In genomic region chr1:129675878-129676277, GRCm38 (mm10) we compare ENCODE assay signal across 24 mouse cellular contexts.
"Had no signal": no experiment of that assay in that cellular context is flagged by ENCODE, and none has a peak within 500 bp of the region (broad histone marks: within the 10 kb centered on the region; RNA-seq: fewer than 3 reads in every experiment).

No protein-coding gene starts in this region.

- ATAC-seq: intestine, embryonic 15.5 days; liver, embryonic 12.5 days; midbrain, embryonic 16.5 days had no signal

- H3K9me3 ChIP-seq: intestine, embryonic 15.5 days; limb, embryonic 10.5 days; limb, embryonic 13.5 days; liver, embryonic 12.5 days; liver, embryonic 15.5 days; lung, embryonic 15.5 days; megakaryocyte, embryonic 14.5 days; midbrain, embryonic 12.5 days; neural tube, embryonic 13.5 days; stomach, embryonic 15.5 days had no signal

- H3K4me1 ChIP-seq: intestine, embryonic 15.5 days; limb, embryonic 10.5 days; limb, embryonic 13.5 days; liver, embryonic 12.5 days; liver, embryonic 15.5 days; lung, embryonic 15.5 days; midbrain, embryonic 12.5 days; neural tube, embryonic 13.5 days; stomach, embryonic 15.5 days had no signal

- H3K27me3 ChIP-seq: intestine, embryonic 15.5 days; limb, embryonic 13.5 days; liver, embryonic 12.5 days; liver, embryonic 15.5 days; lung, embryonic 15.5 days; megakaryocyte, embryonic 14.5 days; midbrain, embryonic 12.5 days; neural tube, embryonic 13.5 days; stomach, embryonic 15.5 days had no signal

- H3K4me3 ChIP-seq: intestine, embryonic 15.5 days; layer of hippocampus, adult 2 months; limb, embryonic 10.5 days; limb, embryonic 13.5 days; liver, embryonic 12.5 days; liver, embryonic 15.5 days; lung, embryonic 15.5 days; megakaryocyte, embryonic 14.5 days; midbrain, embryonic 12.5 days; myocyte; neural tube, embryonic 13.5 days; stomach, embryonic 15.5 days had no signal

- H3K27ac ChIP-seq: intestine, embryonic 15.5 days; layer of hippocampus, adult 2 months; limb, embryonic 10.5 days; limb, embryonic 13.5 days; liver, embryonic 12.5 days; liver, embryonic 15.5 days; lung, embryonic 15.5 days; midbrain, embryonic 12.5 days; neural tube, embryonic 13.5 days; stomach, embryonic 15.5 days had no signal

- H3K36me3 ChIP-seq: intestine, embryonic 15.5 days; limb, embryonic 10.5 days; limb, embryonic 13.5 days; liver, embryonic 12.5 days; liver, embryonic 15.5 days; lung, embryonic 15.5 days; midbrain, embryonic 12.5 days; neural tube, embryonic 13.5 days; stomach, embryonic 15.5 days had no signal

- H3K4me2 ChIP-seq: intestine, embryonic 15.5 days; limb, embryonic 13.5 days; liver, embryonic 12.5 days; liver, embryonic 15.5 days; lung, embryonic 15.5 days; midbrain, embryonic 12.5 days; neural tube, embryonic 13.5 days; stomach, embryonic 15.5 days had no signal

- DNase-seq: kidney, adult 18-20 months; kidney, postnatal 14 days; layer of hippocampus, adult 9-11 months; liver; lung, adult 18-20 months; lung, postnatal 10 days; lung, postnatal 36 days; retina, postnatal 1 day; right cerebral cortex, postnatal 25 days; spleen, adult 18-20 months; thymus, postnatal 25 days had no signal

- H3K9ac ChIP-seq: intestine, embryonic 15.5 days; limb, embryonic 13.5 days; liver, embryonic 12.5 days; liver, embryonic 15.5 days; lung, embryonic 15.5 days; midbrain, embryonic 12.5 days; neural tube, embryonic 13.5 days; stomach, embryonic 15.5 days had no signal
